18 mouse cellular contexts compared by ENCODE assay signal in the genomic region with DNA sequence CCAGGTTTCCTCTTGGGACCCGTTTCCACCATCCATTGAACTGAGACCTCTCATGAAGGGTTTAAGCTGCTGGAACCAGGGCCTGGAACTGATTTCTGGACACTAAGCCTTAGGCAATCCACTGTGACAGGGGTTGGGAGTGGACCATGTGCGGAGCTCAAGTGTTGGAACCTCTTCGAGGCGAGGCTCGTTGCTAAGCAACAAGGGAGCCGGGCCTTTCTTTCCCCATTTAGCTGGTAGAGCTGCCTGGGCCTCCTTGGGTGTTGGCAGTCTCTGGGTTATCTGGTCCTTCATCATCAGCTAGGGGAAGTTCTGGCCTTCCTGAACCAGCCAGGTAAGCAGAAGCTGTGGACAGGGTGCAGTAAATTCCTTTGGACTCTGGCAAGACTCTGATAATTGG.
"Had no signal": no experiment of that assay in that cellular context is flagged by ENCODE, and none has a peak within 500 bp of the region (broad histone marks: within the 10 kb centered on the region; RNA-seq: fewer than 3 reads in every experiment).

A gene (plus strand): TSS at position 205 of the 400 bp plus-strand sequence.

- H3K27ac ChIP-seq: hindbrain, postnatal 0 days; limb, embryonic 15.5 days; liver, embryonic 12.5 days; midbrain, embryonic 10.5 days; midbrain, embryonic 15.5 days; neural tube, embryonic 13.5 days; stomach, embryonic 15.5 days had no signal

- H3K9me3 ChIP-seq: limb, embryonic 15.5 days; liver, embryonic 12.5 days; midbrain, embryonic 10.5 days; midbrain, embryonic 15.5 days; neural tube, embryonic 13.5 days; stomach, embryonic 15.5 days had no signal

- H3K9ac ChIP-seq: limb, embryonic 15.5 days; liver, embryonic 12.5 days; midbrain, embryonic 15.5 days; neural tube, embryonic 13.5 days; stomach, embryonic 15.5 days had no signal

- H3K4me1 ChIP-seq: limb, embryonic 15.5 days; liver, embryonic 12.5 days; midbrain, embryonic 10.5 days; midbrain, embryonic 15.5 days; neural tube, embryonic 13.5 days; stomach, embryonic 15.5 days had no signal

- H3K4me3 ChIP-seq: limb, embryonic 15.5 days; liver, embryonic 12.5 days; midbrain, embryonic 10.5 days; midbrain, embryonic 15.5 days; neural tube, embryonic 13.5 days; stomach, embryonic 15.5 days had no signal

- DNase-seq: kidney, adult 8-10 months; kidney, postnatal 36 days; layer of hippocampus, adult 9-11 months; layer of hippocampus, postnatal 36 days; lung, postnatal 4 days; retina, postnatal 1 day; right cerebral cortex, postnatal 4 days; spleen, adult 18-20 months; thymus, adult 2 months; thymus, postnatal 25 days had no signal

- H3K4me2 ChIP-seq: limb, embryonic 15.5 days; liver, embryonic 12.5 days; midbrain, embryonic 15.5 days; neural tube, embryonic 13.5 days; stomach, embryonic 15.5 days had no signal

- ATAC-seq: hindbrain, postnatal 0 days; liver, embryonic 12.5 days; lung, postnatal 0 days; midbrain, embryonic 15.5 days had no signal

- H3K36me3 ChIP-seq: limb, embryonic 15.5 days; liver, embryonic 12.5 days; midbrain, embryonic 10.5 days; midbrain, embryonic 15.5 days; neural tube, embryonic 13.5 days; stomach, embryonic 15.5 days had no signal

- H3K27me3 ChIP-seq: limb, embryonic 15.5 days; midbrain, embryonic 15.5 days; stomach, embryonic 15.5 days had no signal
